Mouse (Mus musculus) MEL (cell line): Measurements from ENCODE around the gene A730009L09Rik. TPM values are rescaled to one million over a fixed set of nuclear protein-coding genes. Genes with fewer than 3 reads are reported as not detected.

Source experiments
- DNase-seq: peaks from one replicate; pipeline ENCODE4 v3.0.0; 2011; ENCODE audit warnings: low read depth, low spot score
- H3K27ac ChIP-seq: 2 replicates; pipeline ENCODE4 v1.5.1; 2012; ENCODE audit warnings: low read depth, mild to moderate bottlenecking, control low read depth, low read length, moderate library complexity; ENCODE audit not compliant: control insufficient read depth
- H3K27me3 ChIP-seq, 2 experiments: fragments of 150-350 bp in 1 of 2; sonication (generic) in 1 of 2; 2 replicates each; pipeline ENCODE4 v1.6.1; 2012; ENCODE audit warnings: low read length in 2 of 2, mild to moderate bottlenecking in 2 of 2, improper control_type of control experiment in 1 of 2, moderate library complexity in 1 of 2; ENCODE audit not compliant: insufficient read depth in 2 of 2, control insufficient read depth in 1 of 2
- H3K36me3 ChIP-seq, 2 experiments: 2 replicates each; pipeline ENCODE4 v1.6.1; 2012 to 2014; ENCODE audit warnings: low read length in 2 of 2, improper control_type of control experiment in 1 of 2, inconsistent platforms in 1 of 2, mild to moderate bottlenecking in 1 of 2; ENCODE audit not compliant: insufficient read depth in 2 of 2, control insufficient read depth in 1 of 2
- H3K4me1 ChIP-seq, 2 experiments: fragments of 150-350 bp in 1 of 2; sonication (generic) in 1 of 2; 2 replicates each; pipeline ENCODE4 v1.6.1; 2012; ENCODE audit warnings: low read length in 2 of 2, improper control_type of control experiment in 1 of 2, mild to moderate bottlenecking in 1 of 2; ENCODE audit not compliant: insufficient read depth in 2 of 2, control insufficient read depth in 1 of 2
- H3K4me3 ChIP-seq, 2 experiments: fragments of 150-350 bp in 1 of 2; sonication (generic) in 1 of 2; 2 replicates each; pipeline ENCODE4 v1.5.1; 2012; ENCODE audit warnings: low read depth in 2 of 2, low read length in 2 of 2, mild to moderate bottlenecking in 2 of 2, moderate library complexity in 2 of 2, control low read depth in 1 of 2, improper control_type of control experiment in 1 of 2; ENCODE audit not compliant: control insufficient read depth in 1 of 2, insufficient read depth in 1 of 2
- H3K79me2 ChIP-seq: 2 replicates; pipeline ENCODE4 v1.6.1; 2012; ENCODE audit warnings: mild to moderate bottlenecking, low read length, moderate library complexity; ENCODE audit not compliant: control insufficient read depth, poor library complexity, insufficient read depth
- H3K9ac ChIP-seq: 2 replicates; pipeline ENCODE4 v1.6.1; 2012; ENCODE audit warnings: low read depth, mild to moderate bottlenecking, control low read depth, low read length, moderate library complexity; ENCODE audit not compliant: control insufficient read depth, poor library complexity, severe bottlenecking
- H3K9me3 ChIP-seq: fragments of 150-350 bp; sonication (generic); replicated peaks from 2 replicates; pipeline ENCODE4 v1.6.1; 2012; ENCODE audit warnings: mild to moderate bottlenecking, low read length, improper control_type of control experiment, moderate library complexity; ENCODE audit not compliant: insufficient read depth
- BHLHE40 ChIP-seq: IDR thresholded peaks from 2 replicates; pipeline ENCODE4 v1.6.1; 2012; ENCODE audit warnings: low read depth, mild to moderate bottlenecking, inconsistent platforms, low read length, improper control_type of control experiment, borderline replicate concordance
- CHD1 ChIP-seq: IDR thresholded peaks from 2 replicates; pipeline ENCODE4 v1.6.1; 2012; ENCODE audit warnings: low read depth, mild to moderate bottlenecking, inconsistent platforms, low read length, improper control_type of control experiment
- EP300 ChIP-seq, 2 experiments: IDR thresholded peaks; 2 replicates each; pipeline ENCODE4 v1.6.1; 2011; ENCODE audit warnings: improper control_type of control experiment in 2 of 2, low read length in 2 of 2, low read depth in 1 of 2, mild to moderate bottlenecking in 1 of 2
- ETS1 ChIP-seq: IDR thresholded peaks from 2 replicates; pipeline ENCODE4 v1.6.1; 2012; ENCODE audit warnings: low read depth, mild to moderate bottlenecking, inconsistent platforms, low read length, improper control_type of control experiment, moderate library complexity
- GATA1 ChIP-seq: IDR thresholded peaks from 2 replicates; pipeline ENCODE4 v1.6.1; 2011; ENCODE audit warnings: low read depth, low read length, improper control_type of control experiment
- HCFC1 ChIP-seq: IDR thresholded peaks from 2 replicates; pipeline ENCODE4 v1.6.1; 2012; ENCODE audit warnings: low read depth, mild to moderate bottlenecking, inconsistent platforms, low read length, improper control_type of control experiment, moderate library complexity
- JUND ChIP-seq: IDR thresholded peaks from 2 replicates; pipeline ENCODE4 v1.6.1; 2011; ENCODE audit warnings: low read depth, mild to moderate bottlenecking, improper control_type of control experiment, low read length
- MAX ChIP-seq: IDR thresholded peaks from 2 replicates; pipeline ENCODE4 v1.6.1; 2011; ENCODE audit warnings: low read length, improper control_type of control experiment
- MXI1 ChIP-seq: IDR thresholded peaks from 2 replicates; pipeline ENCODE4 v1.6.1; 2011; ENCODE audit warnings: mild to moderate bottlenecking, low read depth, low read length, improper control_type of control experiment
- MYB ChIP-seq: IDR thresholded peaks from 2 replicates; pipeline ENCODE4 v1.6.1; 2011; ENCODE audit warnings: mild to moderate bottlenecking, low read depth, low read length, improper control_type of control experiment
- MYC ChIP-seq: IDR thresholded peaks from 2 replicates; pipeline ENCODE4 v1.6.1; 2011; ENCODE audit warnings: low read depth, mild to moderate bottlenecking, low read length, improper control_type of control experiment, moderate library complexity
- NELFE ChIP-seq: IDR thresholded peaks from 2 replicates; pipeline ENCODE4 v1.6.1; 2011; ENCODE audit warnings: low read depth, low read length, improper control_type of control experiment
- NRF1 ChIP-seq: IDR thresholded peaks from 2 replicates; pipeline ENCODE4 v1.6.1; 2014; ENCODE audit warnings: low read depth, mild to moderate bottlenecking, inconsistent platforms, low read length, improper control_type of control experiment, moderate library complexity; ENCODE audit not compliant: poor library complexity, insufficient read depth, severe bottlenecking
- POLR2A ChIP-seq, 2 experiments: IDR thresholded peaks; 2 replicates each; pipeline ENCODE4 v1.6.1; 2011 to 2012; ENCODE audit warnings: low read length in 2 of 2, mild to moderate bottlenecking in 2 of 2, control low read depth in 1 of 2, improper control_type of control experiment in 1 of 2, low read depth in 1 of 2, moderate library complexity in 1 of 2; ENCODE audit not compliant: control insufficient read depth in 1 of 2, insufficient read depth in 1 of 2, poor library complexity in 1 of 2
- POLR2AphosphoS2 ChIP-seq: IDR thresholded peaks from 2 replicates; pipeline ENCODE4 v1.6.1; 2011; ENCODE audit warnings: low read length, improper control_type of control experiment
- RCOR1 ChIP-seq: IDR thresholded peaks from 2 replicates; pipeline ENCODE4 v1.6.1; 2012; ENCODE audit warnings: low read depth, mild to moderate bottlenecking, inconsistent platforms, low read length, improper control_type of control experiment
- TAL1 ChIP-seq: IDR thresholded peaks from 2 replicates; pipeline ENCODE4 v1.6.1; 2012; ENCODE audit warnings: mild to moderate bottlenecking, inconsistent platforms, low read length, moderate library complexity, mixed read lengths
- USF1 ChIP-seq: IDR thresholded peaks from 2 replicates; pipeline ENCODE4 v1.6.1; 2014; ENCODE audit warnings: low read depth, mild to moderate bottlenecking, inconsistent platforms, low read length, improper control_type of control experiment, moderate library complexity
- ZC3H11A ChIP-seq: IDR thresholded peaks from 2 replicates; pipeline ENCODE4 v1.6.1; 2012; ENCODE audit warnings: low read depth, mild to moderate bottlenecking, inconsistent platforms, low read length, improper control_type of control experiment
- polyA plus RNA-seq, 2 experiments: library from polyadenylated mRNA; stranded (reverse) in 1 of 2; unstranded in 1 of 2; fragments of >175 nt in 1 of 2; fragments of >200 nt in 1 of 2; gene quantifications; 2 replicates each; pipeline versions ENCODE4 v1.2.1 to v1.2.4; 2012; ENCODE audit warnings: low replicate concordance in 2 of 2, low read depth in 1 of 2; ENCODE audit not compliant: insufficient read length in 2 of 2, insufficient read depth in 1 of 2, missing spikeins in 1 of 2
- total RNA-seq: library from RNA; depleted of rRNA; stranded (reverse); fragments of 300-350 nt; gene quantifications from 2 replicates; pipeline ENCODE4 v1.2.3, GENCODE M21; 2012

Gene A730009L09Rik
- total and polyA plus RNA-seq, 3 experiments = not detected

DNA sequence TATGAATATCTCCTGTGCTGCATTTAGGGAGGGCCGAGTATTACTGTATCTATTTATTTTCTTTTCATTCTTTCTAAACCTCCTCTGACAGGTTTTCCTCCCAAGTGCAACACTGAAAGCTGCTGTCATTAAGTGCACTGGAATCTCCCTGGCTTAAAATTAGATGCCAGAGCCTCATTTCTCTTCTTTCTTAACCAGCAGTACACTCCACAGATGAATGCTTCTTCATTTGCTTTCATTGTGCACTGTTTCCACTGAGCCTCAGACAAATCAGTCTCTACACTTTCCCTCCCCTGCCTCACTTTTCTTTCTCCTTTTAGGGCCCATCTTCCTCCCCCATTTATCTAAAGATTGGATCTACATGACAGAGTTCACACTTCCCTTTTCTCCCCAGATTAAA is 44.9 kb upstream of the A730009L09Rik start:
- Histone ChIP-seq H3K9ac (no peak overlapping the region), H3K9me3 (no peaks in the 10 kb centered on the region), H3K27me3 (no peaks in the 10 kb centered on the region), H3K27ac (no peak overlapping the region), H3K4me3 (no peak overlapping the region), H3K79me2 (no peaks in the 10 kb centered on the region), H3K36me3 (no peaks in the 10 kb centered on the region), H3K4me1 (no peaks in the 10 kb centered on the region)
- TF ChIP-seq USF1 (no peak), POLR2AphosphoS2 (no peak), GATA1 (no peak), TAL1 (no peak), BHLHE40 (no peak), ZC3H11A (no peak), MYB (no peak), CHD1 (no peak), NRF1 (no peak), NELFE (no peak), ETS1 (no peak), MXI1 (no peak), HCFC1 (no peak), RCOR1 (no peak), JUND (no peak), MYC (no peak)
- no peak for DNase-seq

DNA sequence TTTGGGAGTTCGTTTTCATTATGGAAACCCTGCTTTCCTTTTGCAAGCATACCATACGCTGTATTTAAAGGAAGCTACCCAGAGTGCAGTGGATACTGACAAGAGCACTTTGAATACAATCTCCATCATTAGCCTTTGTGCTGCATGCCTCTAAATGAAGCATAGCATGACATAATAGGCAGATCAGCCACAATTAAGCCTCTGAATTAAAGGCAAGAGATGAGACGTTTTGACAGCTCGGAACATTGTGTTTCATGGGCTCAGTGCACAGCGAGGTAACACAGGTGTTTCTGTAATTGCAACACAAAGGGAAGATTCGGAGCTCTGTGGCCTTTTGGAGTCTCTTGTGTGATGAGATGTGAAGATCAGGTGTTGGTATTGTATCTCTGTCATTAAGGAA is 41.5 kb upstream of the A730009L09Rik start:
- H3K9me3 ChIP-seq = no peaks in the 10 kb centered on the region

More for the DNA sequence above, 41.5 kb upstream of the A730009L09Rik start:
- Histone ChIP-seq H3K36me3 (no peaks in the 10 kb centered on the region), H3K4me1 (no peaks in the 10 kb centered on the region)
- TF ChIP-seq GATA1 (no peak), POLR2A (IDR thresholded peaks at IDR 0.05; ENCODE audit: control insufficient read depth in 1 of 2, insufficient read depth in 1 of 2, low read depth in 1 of 2, low read length in 2 of 2, poor library complexity in 1 of 2) (no peak), MAX (no peak), JUND (no peak), TAL1 (no peak), EP300 (IDR thresholded peaks at IDR 0.05; ENCODE audit: low read depth in 1 of 2, low read length in 2 of 2) (no peak)
- TF ChIP-seq, all 39 proteins: peak for 0
- H3K79me2 ChIP-seq = no peaks in the 10 kb centered on the region
- no peak overlapping the region for H3K9ac ChIP-seq
- no peak for DNase-seq
- no peak overlapping the region for H3K4me3 ChIP-seq
- no peak overlapping the region for H3K27ac ChIP-seq
- H3K27me3 ChIP-seq = no peaks in the 10 kb centered on the region
